Mouse (Mus musculus) gastrocnemius, adult 2 months (tissue): ENCODE results near the gene Smarca2. TPM values are rescaled to one million over a fixed set of nuclear protein-coding genes. Genes with fewer than 3 reads are reported as not detected.

Source experiments
- DNase-seq: peaks from one replicate; pipeline ENCODE4 v3.0.0; 2022
- H3K27ac ChIP-seq: fragments of 200-600 bp; 2 replicates; pipeline ENCODE4 v1.8.1; 2022; ENCODE audit warnings: mild to moderate bottlenecking
- H3K4me3 ChIP-seq: fragments of 200-600 bp; 2 replicates; pipeline ENCODE4 v1.8.1; 2022; ENCODE audit warnings: mild to moderate bottlenecking, moderate library complexity
- CTCF ChIP-seq: fragments of 200-600 bp; IDR thresholded peaks from 2 replicates; pipeline ENCODE4 v1.8.1; 2022; ENCODE audit warnings: antibody characterized with exemption, mild to moderate bottlenecking, moderate library complexity
- intact Hi-C: fragments of 180-260 bp; cut with DNase I; formaldehyde crosslinking; loops from one replicate; pipeline ENCODE4 v1.15.1; 2025
- total RNA-seq, 2 experiments: library from RNA; stranded (reverse); gene quantifications; 2 replicates each; pipeline ENCODE4 v1.2.3; 2021

Gene Smarca2
- total RNA-seq, 2 experiments from 2014 or later: 42.9 to 59.8 TPM

DNA sequence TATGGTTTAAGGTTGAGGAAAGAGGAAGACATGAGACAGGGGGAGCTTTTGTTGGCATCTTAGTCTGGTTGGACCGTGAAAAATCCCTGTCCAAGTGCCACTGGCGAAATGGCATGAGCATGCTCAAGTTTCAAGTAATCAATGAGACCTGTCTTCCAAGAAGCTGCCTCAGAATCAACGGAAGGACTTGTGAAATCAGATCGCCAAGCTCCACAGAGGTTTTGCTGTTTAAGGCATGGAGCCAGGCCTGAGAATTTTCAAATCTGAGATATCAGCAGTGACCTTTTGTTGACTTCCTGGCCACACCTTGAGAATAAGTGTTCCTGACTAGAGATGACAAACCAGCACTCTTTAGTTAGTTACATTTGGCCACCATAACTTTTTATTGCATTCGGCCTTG lies 183.6 kb downstream of the Smarca2 start:
- Histone ChIP-seq H3K4me3 (no peak overlapping the region), H3K27ac (no peak overlapping the region)
- no peak for TF ChIP-seq CTCF
- no peak for DNase-seq
- intact Hi-C loops: no loop called here

DNA sequence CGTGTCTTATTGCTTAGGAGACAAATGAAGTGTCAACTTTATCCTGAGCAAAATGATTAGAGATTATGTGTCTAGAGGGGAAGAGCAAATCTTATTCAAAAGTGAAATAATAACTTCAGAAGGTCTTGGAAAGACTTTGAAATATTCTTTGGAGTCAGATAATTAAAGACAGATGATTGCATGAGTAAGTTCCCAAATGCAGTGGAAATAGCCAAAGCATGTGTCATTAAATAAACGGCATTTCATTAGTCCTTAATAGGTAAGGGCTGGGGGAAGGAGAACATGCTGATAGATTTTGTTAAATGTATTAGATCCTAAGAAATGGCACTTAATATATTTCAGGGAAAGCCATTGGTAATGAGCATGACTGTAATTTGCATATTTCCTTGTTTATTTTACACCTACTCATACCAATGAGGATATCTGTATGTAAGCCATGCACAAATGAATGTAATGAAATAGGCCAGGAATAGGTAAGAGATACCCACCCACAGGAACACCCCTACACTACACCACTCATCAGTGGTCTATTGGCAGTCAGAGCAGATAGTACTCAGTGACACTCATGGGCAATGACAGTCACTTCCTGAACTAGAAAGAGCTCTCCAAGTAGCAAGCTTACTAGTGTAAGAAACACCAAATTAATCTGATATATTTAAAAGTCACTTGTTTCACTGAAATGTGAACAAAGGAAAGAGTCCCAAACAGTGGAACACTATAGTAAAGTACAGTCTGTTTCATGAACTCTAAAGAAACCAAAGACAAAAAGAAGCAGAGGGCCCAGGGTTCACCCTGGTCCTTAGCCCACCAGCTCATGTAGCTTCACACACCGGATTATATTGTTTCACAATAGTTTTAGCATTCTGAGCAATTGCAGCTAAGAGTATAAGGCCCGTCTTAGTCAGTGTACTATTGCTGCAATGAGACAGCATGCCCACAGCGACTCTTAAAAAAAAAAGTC lies 185.8 kb downstream of the Smarca2 start:
- no peak for TF ChIP-seq CTCF
- Histone ChIP-seq H3K4me3 (no peak overlapping the region), H3K27ac (no peak overlapping the region)
- intact Hi-C loops: no loop called here
- no peak for DNase-seq

DNA sequence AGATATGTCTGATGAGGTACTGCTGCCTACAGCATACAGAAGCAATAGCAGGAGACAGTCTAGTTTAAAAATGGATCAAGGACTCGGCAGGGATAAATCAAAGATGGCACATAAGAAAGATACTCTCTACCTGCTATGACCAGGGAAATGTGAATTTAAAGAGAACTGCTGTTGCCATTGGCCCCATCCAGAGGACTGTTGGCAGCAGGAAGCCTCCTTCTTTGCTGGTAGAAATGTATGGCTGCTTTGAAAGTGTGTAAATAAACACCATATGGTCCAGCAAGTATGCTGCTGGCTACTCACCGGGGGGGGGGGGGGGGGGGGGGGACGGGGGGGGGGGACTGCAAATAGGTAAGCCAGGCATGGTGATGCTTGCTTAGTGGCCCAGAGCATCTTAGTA lies 189.5 kb downstream of the Smarca2 start:
- H3K4me3 ChIP-seq: no peak overlapping the region
- DNase-seq: no peak
- no peak for TF ChIP-seq CTCF
- intact Hi-C loops: no loop called here
- H3K27ac ChIP-seq: no peak overlapping the region

DNA sequence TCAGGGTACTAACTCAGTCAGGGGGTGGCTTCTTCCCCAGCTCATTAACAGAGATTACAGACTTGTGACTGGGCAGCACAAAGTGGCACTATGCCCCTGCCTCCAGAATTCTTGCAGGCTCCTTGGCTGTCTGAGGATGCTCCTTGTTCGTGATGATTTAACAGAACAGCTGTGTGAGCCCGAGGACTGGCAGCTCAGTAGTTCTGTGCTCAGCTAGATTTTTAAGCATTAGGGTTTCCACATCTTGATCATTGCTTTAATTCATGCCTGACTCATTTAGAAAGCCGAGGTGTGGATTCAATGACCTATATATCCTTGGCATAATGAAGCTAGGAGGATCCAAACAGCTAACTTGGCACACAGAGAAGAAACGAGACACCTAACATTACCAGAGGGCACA lies 191.2 kb downstream of the Smarca2 start:
- intact Hi-C loops: no loop called here
- DNase-seq: no peak
- no peak for TF ChIP-seq CTCF
- Histone ChIP-seq H3K4me3 (no peak overlapping the region), H3K27ac (no peak overlapping the region)

DNA sequence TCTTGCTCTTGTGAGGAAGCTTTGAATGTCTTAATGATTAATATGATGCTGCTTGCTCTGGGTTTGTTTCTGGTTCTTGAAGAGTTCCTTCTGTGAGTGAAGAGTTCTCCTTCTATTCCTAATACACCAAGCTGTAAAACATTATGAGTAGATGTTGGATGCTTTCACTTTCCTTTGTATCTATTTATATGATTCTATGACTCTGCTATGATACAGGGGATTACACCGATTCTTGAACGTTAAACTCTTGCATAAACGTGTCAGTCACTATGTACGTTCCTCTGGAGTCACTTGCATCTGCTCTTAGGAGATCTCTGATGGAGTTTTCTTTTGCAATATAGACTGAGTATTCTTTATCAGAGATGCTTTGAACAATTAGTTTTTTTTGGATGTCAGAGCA lies 199.6 kb downstream of the Smarca2 start:
- no peak for DNase-seq
- TF ChIP-seq CTCF: no peak
- H3K27ac ChIP-seq: no peak overlapping the region
- intact Hi-C loops: no loop called here
- no peak overlapping the region for H3K4me3 ChIP-seq

DNA sequence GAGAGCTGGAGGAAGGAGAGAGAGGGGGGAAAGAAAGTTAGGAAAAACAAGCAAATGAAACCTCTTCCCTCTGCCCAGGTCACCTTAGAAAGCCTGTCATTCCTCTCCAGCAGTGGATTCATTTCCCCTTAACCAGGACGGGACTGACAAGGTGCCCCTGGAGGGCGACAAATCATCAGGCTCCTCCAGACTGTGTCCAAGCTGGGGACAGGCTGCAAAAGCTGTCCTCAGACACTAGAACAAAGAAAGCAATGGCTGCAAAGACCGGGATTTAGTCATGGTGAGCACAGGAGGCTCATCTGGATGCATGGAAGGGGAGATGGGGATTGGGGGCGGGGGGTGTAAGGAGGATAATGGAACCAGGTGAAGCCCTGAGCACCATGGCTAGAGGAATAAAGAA lies 209.8 kb downstream of the Smarca2 start:
- no peak overlapping the region for H3K4me3 ChIP-seq
- DNase-seq: no peak
- TF ChIP-seq CTCF: peak; percentile 17; the same call in 1 of the 2 replicates
- no peak overlapping the region for H3K27ac ChIP-seq
- intact Hi-C loops: no loop called here

DNA sequence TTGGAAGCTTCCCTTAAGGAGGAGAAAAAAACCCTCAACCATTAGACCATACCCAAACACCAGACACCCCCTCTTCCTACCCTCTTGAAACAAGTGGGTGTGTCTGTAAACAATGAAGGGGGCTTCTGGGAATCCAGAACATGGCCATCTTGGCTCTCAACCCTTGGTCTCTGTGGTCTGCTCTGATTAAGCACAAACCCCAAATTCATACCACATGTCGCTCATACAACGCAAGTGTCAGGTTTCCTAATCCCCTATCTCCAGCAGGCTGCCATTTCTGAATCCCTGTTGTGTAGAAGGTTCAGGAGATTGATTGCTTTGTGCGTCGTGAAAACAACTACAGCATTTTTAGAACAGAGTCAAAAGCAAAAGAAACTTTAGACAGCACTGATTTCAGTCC lies 213.1 kb downstream of the Smarca2 start:
- H3K4me3 ChIP-seq: no peak overlapping the region
- no peak overlapping the region for H3K27ac ChIP-seq
- no peak for DNase-seq
- no peak for TF ChIP-seq CTCF
- intact Hi-C loops: no loop called here
